Mouse (Mus musculus) CD8-positive naive resting alpha-beta T cell, adult 2 months (primary cell): ENCODE data around the gene Adcy9.
A peak's percentile ranks its signal among the peaks of the same experiment; 100 is the strongest.
"Not testable (repeated sequence)": the region's sequence is repeated elsewhere in the genome, so short reads cannot be mapped to it uniquely, and the experiment has no call there.

Experiments
- DNase-seq, 2 experiments: peaks; one replicate each; pipeline ENCODE4 v3.0.0; 2022; ENCODE audit warnings: low read depth in 2 of 2, low spot score in 2 of 2

Gene Adcy9

DNA sequence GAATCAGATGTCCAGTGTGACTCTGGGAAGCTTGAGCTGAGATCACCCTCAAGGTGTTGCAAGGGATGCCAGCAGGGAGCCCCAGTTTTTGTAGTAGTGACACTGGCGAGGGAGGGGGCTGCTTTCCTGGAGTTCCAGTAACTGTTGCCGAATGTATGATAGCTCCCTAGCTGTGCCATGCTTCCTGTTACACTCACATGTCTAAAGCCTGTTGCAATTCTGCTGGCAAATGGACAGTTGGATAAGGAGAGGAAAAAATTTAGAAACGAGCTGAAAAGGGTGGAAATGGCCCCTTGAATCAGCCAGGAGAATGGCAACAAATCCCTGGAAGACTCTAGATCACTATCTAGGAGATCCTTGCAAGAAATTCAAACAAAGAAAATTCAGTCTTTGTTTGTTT, 140.7 kb downstream of the Adcy9 start:
- DNase-seq: no peak

DNA sequence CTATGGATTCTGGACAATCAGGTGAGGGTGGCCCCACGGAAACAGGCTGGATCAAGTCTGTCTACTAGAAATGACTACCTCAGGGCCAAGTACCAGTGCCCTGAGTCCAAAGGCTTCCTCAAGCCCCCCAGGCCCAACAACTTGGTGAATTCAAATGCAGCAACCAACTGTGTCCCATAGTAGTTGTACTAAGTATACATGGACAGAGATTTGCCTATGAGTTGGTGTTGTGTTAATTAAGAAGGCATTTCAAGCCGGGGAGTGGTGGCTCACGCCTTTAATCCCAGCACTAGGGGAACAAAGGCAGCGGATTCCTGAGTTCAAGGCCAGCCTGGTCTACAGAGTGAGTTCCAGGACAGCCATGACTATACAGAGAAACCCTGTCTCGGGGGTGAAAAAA, 143.7 kb downstream of the Adcy9 start:
- DNase-seq: no peak

DNA sequence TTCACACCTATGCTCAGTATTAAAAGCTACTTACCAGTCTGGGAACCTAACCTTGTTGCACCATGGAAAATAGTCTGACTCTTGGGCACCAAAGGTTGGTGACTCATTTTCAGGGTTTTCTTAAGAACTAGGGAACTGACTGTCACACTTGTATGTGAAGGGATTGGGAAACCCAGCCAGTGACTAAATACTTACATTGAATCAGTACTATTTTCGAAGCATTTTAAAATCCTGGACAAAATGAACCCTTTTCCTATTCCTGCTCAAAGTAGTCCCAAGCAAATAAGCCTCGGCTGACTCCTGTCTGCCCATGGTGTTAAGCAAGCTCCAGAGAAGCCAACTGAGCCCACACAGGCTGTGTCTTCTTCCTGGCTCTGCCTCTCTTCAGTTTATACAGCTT, 144.1 kb downstream of the Adcy9 start:
- DNase-seq: no peak

DNA sequence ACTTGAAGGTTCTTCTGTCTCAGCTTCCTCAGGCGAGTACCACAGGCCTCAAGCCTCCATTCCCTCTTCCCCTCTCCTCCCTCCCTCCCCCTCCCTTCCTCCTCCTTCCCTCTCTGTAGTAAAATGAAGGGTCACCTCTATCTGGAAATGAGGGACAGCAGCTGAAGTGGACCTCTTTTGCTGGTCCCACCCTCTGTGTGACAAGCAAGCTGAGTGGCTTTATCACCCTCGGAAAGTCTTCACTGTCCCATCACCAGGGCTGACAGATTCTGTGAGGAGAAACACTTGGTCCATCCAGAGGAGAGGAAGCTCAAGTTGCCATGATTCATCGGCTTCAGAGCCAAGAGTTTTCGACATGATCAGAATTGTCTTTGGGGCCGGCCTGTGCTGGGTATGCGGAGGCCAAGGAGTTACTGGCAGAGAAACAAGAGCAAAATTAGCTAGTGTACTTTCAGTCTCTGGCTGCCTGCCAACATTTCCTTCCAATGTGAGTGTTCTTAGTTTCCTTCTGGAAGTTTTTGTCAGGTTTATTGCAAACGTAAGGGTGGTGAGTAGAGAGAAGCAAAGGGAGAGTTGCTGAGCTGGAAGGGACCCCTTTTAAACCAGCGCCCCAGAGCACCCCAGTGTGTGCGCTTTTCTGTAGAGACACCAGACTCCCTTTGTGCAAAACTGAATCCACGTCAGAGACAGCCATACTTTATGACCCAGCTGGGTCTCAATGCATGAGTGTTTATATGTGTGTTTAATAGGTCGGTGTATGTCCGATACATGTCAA, 146.4 kb downstream of the Adcy9 start:
- no peak for DNase-seq

DNA sequence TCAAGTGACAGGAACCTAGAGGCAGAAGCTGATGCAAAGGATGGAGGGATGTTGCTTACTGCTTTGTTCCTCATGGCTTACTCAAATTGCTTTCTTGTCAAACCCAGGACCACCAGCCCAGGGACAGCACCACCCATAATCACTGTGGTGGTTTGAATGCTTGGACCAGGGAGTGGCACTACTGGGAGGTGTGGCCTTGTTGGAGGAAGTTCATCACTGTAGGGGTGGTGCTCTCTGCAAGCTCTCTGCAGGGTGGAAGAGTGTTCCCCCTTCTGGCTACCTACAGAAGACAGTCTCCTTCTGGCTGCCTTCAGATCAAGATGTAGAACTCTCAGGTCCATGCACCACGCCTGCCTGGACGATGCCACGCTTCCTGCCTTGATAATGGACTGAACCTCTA, 148.0 kb downstream of the Adcy9 start:
- no peak for DNase-seq

DNA sequence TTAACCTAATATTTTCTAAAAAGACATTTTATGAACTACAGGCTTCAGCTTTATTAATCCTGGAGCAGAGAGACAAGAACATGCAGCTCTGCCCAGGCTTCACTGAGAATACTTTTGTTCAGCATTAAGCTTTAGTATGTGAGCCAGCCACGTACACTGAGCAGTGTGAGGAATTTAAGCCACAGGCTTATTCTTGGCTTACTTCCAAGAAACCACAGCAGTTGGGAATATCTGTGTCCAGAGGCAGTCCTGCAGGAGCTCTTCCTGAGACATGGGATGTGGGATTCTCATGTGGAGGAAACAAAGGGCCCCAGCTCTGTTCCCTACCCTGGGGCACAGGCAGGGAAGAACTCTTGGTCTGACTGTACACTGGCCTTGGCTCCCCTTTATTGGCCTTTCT, 149.4 kb downstream of the Adcy9 start:
- no peak for DNase-seq

DNA sequence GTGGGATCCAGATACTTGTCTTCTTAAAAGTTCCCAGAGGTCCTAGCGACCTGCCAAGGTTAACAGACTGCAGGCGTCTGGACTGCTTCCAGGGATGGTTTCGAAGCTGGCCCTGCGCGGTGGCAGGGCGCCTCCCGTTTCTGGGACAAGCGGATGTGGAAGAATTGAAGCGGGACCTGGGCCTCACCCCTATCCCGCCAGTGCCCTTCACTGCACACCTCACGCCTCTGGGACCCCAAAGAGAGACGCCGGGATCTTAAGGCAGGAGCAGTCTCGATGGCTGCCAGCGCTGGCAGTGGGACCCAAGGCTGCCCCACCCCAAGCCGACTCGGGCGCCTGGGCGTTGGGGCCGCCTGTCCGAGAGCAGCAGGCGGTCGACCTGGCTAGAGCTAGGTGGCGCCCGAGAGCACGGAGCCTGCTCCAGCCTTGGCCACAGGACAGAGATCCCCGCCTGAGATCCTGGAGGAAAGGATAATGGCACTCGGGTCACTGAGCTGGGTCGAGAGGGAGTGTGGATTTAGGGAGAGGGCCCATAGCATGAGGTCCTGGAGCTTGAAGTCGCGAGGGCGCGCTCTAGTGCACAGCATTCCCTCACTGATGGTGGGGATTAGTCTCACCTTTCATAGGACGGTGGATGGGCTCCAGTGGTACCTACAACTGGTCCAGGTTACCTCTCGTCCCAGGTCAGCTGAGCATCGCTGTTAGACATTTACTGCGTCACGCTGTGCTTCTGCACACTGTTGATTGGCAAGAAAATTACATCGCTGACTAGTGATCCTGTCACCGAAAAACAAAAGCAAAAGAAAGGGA, 152.2 kb downstream of the Adcy9 start:
- peak; percentile 13 to 20 for DNase-seq

DNA sequence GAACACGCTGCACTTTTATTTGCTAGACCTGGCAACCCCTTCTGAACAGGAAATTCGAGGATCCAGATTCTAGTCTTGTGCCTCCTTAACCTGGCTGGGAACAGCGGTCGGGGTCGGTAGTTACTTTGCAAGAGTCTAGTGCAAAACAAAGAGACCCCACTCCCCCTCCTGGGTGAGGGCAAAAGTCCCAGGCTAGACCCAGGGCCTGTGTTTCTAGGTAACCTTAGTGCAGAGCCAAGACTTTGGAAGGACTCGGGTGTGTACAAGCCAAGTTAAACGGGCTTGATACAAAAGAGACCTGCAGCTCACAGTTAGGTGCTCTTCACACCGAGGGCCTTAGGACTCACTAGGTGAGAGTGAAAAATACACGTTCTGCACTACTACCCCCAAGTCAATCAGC, 152.8 kb downstream of the Adcy9 start:
- DNase-seq: no peak

DNA sequence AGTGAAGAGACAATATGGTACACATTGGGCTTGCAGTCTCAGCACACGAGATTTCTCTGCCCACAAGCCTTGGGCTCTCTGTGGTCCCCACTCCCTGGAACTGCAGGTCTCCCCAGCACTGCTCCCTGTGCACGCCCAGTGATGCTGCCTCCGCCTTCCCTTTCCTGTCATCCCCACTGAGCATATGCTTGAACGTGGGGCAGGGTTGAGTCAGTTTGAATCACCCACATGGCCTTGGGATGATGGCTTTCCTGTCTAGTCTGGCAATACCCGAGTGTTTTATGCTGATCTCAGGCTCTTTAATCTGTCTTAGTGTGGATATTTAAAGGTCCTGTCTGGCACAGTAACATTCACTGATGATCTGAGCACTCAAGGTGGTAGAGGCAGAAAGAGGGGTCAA, 154.9 kb downstream of the Adcy9 start:
- DNase-seq: no peak

DNA sequence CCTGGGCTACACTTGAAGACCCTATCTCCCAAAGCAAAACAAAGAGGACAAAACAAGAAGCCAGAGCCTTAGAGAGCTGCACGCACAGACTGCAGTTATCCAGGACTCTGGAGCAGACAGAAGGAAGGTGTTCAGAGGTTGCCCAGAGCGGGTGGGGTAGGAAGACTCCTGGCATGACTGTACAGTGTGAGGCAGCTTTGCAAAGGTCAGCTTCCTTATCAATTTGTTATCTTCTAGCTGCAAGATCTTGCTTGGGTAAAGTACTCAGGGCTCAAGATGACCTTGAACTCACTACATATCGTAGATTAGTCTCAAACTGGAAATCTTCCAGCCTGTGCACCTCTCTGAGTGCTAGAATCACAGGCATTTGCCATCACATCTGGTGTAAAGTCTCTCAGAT, 156.8 kb downstream of the Adcy9 start:
- DNase-seq: no peak

DNA sequence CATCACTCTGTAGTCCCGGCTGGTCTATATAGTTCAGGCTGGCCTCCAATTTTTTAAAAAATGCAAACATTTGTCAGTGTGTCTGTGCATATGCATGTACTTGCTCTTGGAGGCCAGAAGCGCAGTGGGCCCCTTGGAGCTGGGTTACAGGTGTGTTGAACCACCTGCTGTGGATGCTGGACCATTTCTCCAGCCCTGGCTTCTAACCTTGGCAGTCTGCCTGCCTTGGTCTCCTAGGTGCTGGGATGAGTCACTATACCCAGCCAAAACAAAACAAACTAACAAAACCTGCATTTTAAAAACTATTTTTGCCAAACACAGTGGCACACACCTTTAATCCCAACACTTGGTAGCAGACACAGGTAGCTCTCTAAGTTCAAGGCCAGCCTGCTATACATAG, 162.8 kb downstream of the Adcy9 start:
- DNase-seq: no peak

DNA sequence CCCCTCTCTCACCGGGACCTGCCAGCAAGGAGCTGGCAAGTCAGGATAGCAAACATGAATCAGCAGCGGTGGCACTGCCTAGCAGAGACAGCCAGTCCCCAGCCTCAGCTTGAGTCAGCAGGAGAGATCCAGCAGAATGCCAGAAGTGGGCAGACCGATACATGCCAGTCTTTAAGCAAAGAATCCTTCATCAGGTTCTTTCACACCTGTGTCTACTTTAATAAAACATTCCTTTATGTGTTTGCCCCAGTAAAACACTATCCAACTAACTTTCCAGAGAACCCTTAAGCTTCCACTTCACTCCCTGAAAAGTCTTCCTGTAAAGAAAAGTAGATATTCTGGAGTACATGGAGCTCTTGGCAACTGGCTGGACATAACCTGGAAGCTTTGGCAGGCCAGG, 171.5 kb downstream of the Adcy9 start:
- no peak for DNase-seq

DNA sequence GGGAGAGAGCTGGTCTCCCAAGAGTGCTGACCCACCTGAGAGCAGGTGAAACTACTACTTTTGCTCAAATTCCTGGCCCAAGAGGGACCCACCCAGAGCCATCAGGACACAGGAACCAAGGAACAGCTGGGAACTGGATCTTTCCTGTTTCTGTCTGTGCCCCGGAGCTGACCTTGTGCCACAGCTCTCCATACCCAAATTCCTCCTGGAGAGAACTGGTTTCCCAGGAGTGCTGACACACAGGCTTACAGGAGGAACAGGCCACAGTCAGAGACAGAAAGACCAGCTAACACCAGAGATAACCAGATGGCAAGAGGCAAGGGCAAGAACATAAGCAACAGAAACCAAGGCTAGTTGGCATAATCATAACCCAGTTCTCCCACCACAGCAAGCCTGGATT, 175.1 kb downstream of the Adcy9 start:
- DNase-seq: not testable (repeated sequence)
